Mouse (Mus musculus) stomach, postnatal 0 days (tissue): Measurements from ENCODE around the gene Vps33b.

ENCODE experiments used
- CTCF ChIP-seq: IDR thresholded peaks from 2 replicates; pipeline ENCODE4 v1.5.1; 2016; ENCODE audit warnings: antibody characterized with exemption, low read depth, mild to moderate bottlenecking, moderate library complexity
- EP300 ChIP-seq: optimal IDR thresholded peaks from 2 replicates; pipeline ENCODE3; 2016; ENCODE audit warnings: antibody characterized with exemption

GRCm38 (mm10) chr7:80267764-80268163, 1.7 kb upstream of the Vps33b start:
- TF ChIP-seq CTCF (no peak), EP300 (no peak)
